Mouse (Mus musculus) midbrain, postnatal 0 days (tissue): Measurements from ENCODE around the gene Gm20379. TPM values are rescaled to one million over a fixed set of nuclear protein-coding genes. Genes with fewer than 3 reads are reported as not detected.

Experiments
- ATAC-seq: fragments of 200-750 bp; cut with Nextera tagmentation; 2 replicates; pipeline ENCODE4 v1.8.0; 2017; ENCODE audit warnings: moderate number of reproducible peaks, mild to moderate bottlenecking, moderate TSS enrichment, moderate library complexity; ENCODE audit not compliant: low FRiP score
- DNase-seq: peaks from one replicate; pipeline ENCODE4 v3.0.0-alpha.2; 2015; ENCODE audit warnings: low spot score
- H3K27ac ChIP-seq: fragments of 300-500 bp; sonication (generic); 2 replicates; pipeline ENCODE4 v1.5.1; 2014; ENCODE audit warnings: low read depth, mild to moderate bottlenecking, low read length, mixed read lengths
- H3K27me3 ChIP-seq: fragments of 300-500 bp; sonication (generic); 2 replicates; pipeline ENCODE4 v1.6.1; 2014; ENCODE audit warnings: low read length, control low read depth, mixed read lengths; ENCODE audit not compliant: insufficient read depth
- H3K36me3 ChIP-seq: fragments of 300-500 bp; sonication (generic); 2 replicates; pipeline ENCODE4 v1.6.1; 2014; ENCODE audit warnings: low read length, control low read depth, mixed read lengths; ENCODE audit not compliant: insufficient read depth
- H3K4me1 ChIP-seq: fragments of 300-500 bp; sonication (generic); 2 replicates; pipeline ENCODE4 v1.6.1; 2014; ENCODE audit warnings: mild to moderate bottlenecking, control low read depth, antibody characterized with exemption, low read length, mixed read lengths; ENCODE audit not compliant: insufficient read depth
- H3K4me2 ChIP-seq: fragments of 300-500 bp; sonication (generic); 2 replicates; pipeline ENCODE4 v1.6.1; 2014; ENCODE audit warnings: low read depth, mild to moderate bottlenecking, low read length, mixed read lengths; ENCODE audit not compliant: poor library complexity, severe bottlenecking
- H3K4me3 ChIP-seq: fragments of 300-500 bp; sonication (generic); 2 replicates; pipeline ENCODE4 v1.5.1; 2014; ENCODE audit warnings: low read depth, mild to moderate bottlenecking, low read length, moderate library complexity
- H3K9ac ChIP-seq: fragments of 300-500 bp; sonication (generic); replicated peaks from 2 replicates; pipeline ENCODE4 v1.6.1; 2014; ENCODE audit warnings: mild to moderate bottlenecking, low read length, moderate library complexity, mixed read lengths; ENCODE audit not compliant: poor library complexity, severe bottlenecking
- H3K9me3 ChIP-seq: fragments of 300-500 bp; sonication (generic); 2 replicates; pipeline ENCODE4 v1.6.1; 2016; ENCODE audit warnings: low read length, control low read depth
- CTCF ChIP-seq: IDR thresholded peaks from 2 replicates; pipeline ENCODE4 v1.5.1; 2016; ENCODE audit warnings: antibody characterized with exemption, mild to moderate bottlenecking
- WGBS: fragments of 180-500 bp; shearing (Covaris S2); extraction: QIAGEN DNeasy Blood & Tissue Kit; methylation state at CpG from one replicate; pipeline ENCODE4 v1.1.7; 2014; 5-methylcytosine and 5-hydroxymethylcytosine counted together
- polyA plus RNA-seq: library from polyadenylated mRNA; unstranded; fragments of >200 nt; fragmentation: Nextera tagmentation; extraction: Ambion mirVana; gene quantifications from 2 replicates; pipeline ENCODE4 v1.2.1, GENCODE M21; 2015
- total RNA-seq: library from RNA; depleted of rRNA; stranded (reverse); fragments of >200 nt; gene quantifications from 2 replicates; pipeline ENCODE4 v1.2.3, GENCODE M21; 2014

The Gm20379 gene
- total and polyA plus RNA-seq, 2 experiments from 2014 or later: 0.30 TPM; not detected in 1

GRCm38 (mm10) chr13:92326030-92326429, 20.2 kb downstream of the Gm20379 start:
- TF ChIP-seq CTCF: no peak
- WGBS: 74% methylated on average over 5 of the region's 5 CpGs
- ATAC-seq: no peak

GRCm38 (mm10) chr13:92328000-92328399, 22.2 kb downstream of the Gm20379 start:
- WGBS: 86% methylated on average over 2 of the region's 2 CpGs
- Histone ChIP-seq H3K36me3 (0 out of 2 replicates have a peak, but pooled peaks cover 3% of the 10 kb centered on the region), H3K27me3 (no peaks in the 10 kb centered on the region), H3K4me1 (no peaks in the 10 kb centered on the region), H3K4me3 (no peak overlapping the region), H3K27ac (no peak overlapping the region), H3K9me3 (no peaks in the 10 kb centered on the region), H3K9ac (no peak overlapping the region), H3K4me2 (no peak overlapping the region)
- no peak for ATAC-seq
- no peak for DNase-seq
- no peak for TF ChIP-seq CTCF

More at GRCm38 (mm10) chr13:92326030-92326429, 20.2 kb downstream of the Gm20379 start:
- H3K27ac ChIP-seq: no peak overlapping the region
- no peaks in the 10 kb centered on the region for H3K4me1 ChIP-seq
- H3K9ac ChIP-seq: no peak overlapping the region
- no peak overlapping the region for H3K4me3 ChIP-seq
- no peaks in the 10 kb centered on the region for H3K9me3 ChIP-seq
- H3K27me3 ChIP-seq: no peaks in the 10 kb centered on the region
- no peak for DNase-seq
- no peak overlapping the region for H3K4me2 ChIP-seq
- 0 out of 2 replicates have a peak, but pooled peaks cover 2% of the 10 kb centered on the region for H3K36me3 ChIP-seq

- 94% methylated on average over 3 of the region's 3 CpGs for WGBS
- Histone ChIP-seq H3K4me3 (no peak overlapping the region), H3K36me3 (0 out of 2 replicates have a peak, but pooled peaks cover 3% of the 10 kb centered on the region), H3K27ac (no peak overlapping the region), H3K9me3 (no peaks in the 10 kb centered on the region), H3K4me1 (no peaks in the 10 kb centered on the region), H3K27me3 (no peaks in the 10 kb centered on the region), H3K4me2 (no peak overlapping the region), H3K9ac (no peak overlapping the region)
- DNase-seq (no peak), ATAC-seq (no peak)
- no peak for TF ChIP-seq CTCF
Observed at GRCm38 (mm10) chr13:92330621-92331020, 24.8 kb downstream of the Gm20379 start.

- Histone ChIP-seq H3K9me3 (no peaks in the 10 kb centered on the region), H3K9ac (no peak overlapping the region), H3K4me2 (no peak overlapping the region), H3K4me1 (no peaks in the 10 kb centered on the region), H3K27me3 (no peaks in the 10 kb centered on the region), H3K27ac (no peak overlapping the region), H3K36me3 (0 out of 2 replicates have a peak, but pooled peaks cover 3% of the 10 kb centered on the region), H3K4me3 (no peak overlapping the region)
- WGBS: 86% methylated on average over 15 of the region's 15 CpGs
- DNase-seq (no peak), ATAC-seq (no peak)
- TF ChIP-seq CTCF: no peak
Observed at GRCm38 (mm10) chr13:92332103-92332879, 26.5 kb downstream of the Gm20379 start.

GRCm38 (mm10) chr13:92336857-92337256, 31.1 kb downstream of the Gm20379 start:
- Histone ChIP-seq H3K4me2 (no peak overlapping the region), H3K36me3 (no peaks in the 10 kb centered on the region), H3K9me3 (no peaks in the 10 kb centered on the region), H3K27me3 (no peaks in the 10 kb centered on the region), H3K27ac (no peak overlapping the region), H3K9ac (no peak overlapping the region), H3K4me1 (no peaks in the 10 kb centered on the region), H3K4me3 (no peak overlapping the region)
- TF ChIP-seq CTCF: no peak
- DNase-seq (no peak), ATAC-seq (0 out of 2 replicates have a peak, but pooled peaks have one; percentile 24)
- WGBS: 94% methylated on average over 1 of the region's 1 CpGs

- Histone ChIP-seq H3K4me1 (no peaks in the 10 kb centered on the region), H3K36me3 (0 out of 2 replicates have a peak, but pooled peaks cover 3% of the 10 kb centered on the region), H3K27me3 (no peaks in the 10 kb centered on the region), H3K27ac (no peak overlapping the region), H3K4me2 (no peak overlapping the region), H3K4me3 (no peak overlapping the region), H3K9me3 (no peaks in the 10 kb centered on the region), H3K9ac (no peak overlapping the region)
- TF ChIP-seq CTCF: peak; percentile 45
- DNase-seq (no peak), ATAC-seq (no peak)
- 57% methylated on average over 6 of the region's 6 CpGs for WGBS
Observed at GRCm38 (mm10) chr13:92337773-92338462, 32.1 kb downstream of the Gm20379 start.
